Mouse (Mus musculus): ENCODE measurements around the gene Irs2. TPM values are rescaled to one million over a fixed set of nuclear protein-coding genes. Genes with fewer than 3 reads are reported as not detected.

Gene Irs2
- polyA plus RNA-seq, 1 experiment: 2.8 TPM

GRCm38 (mm10) chr8:10994390-10994954 lies 13.8 kb downstream of the Irs2 start:
- no peaks in the 10 kb centered on the region for H3K9me3 ChIP-seq (ENCODE audit: control insufficient read depth, low read length)
- peaks cover 81% of the 10 kb centered on the region for H3K36me3 ChIP-seq (ENCODE audit: control insufficient read depth)
- H3K4me1 ChIP-seq (ENCODE audit: control insufficient read depth): peaks cover 89% of the 10 kb centered on the region
- no peak overlapping the region for H3K4me3 ChIP-seq (replicated peaks)
- H3K27me3 ChIP-seq (ENCODE audit: control insufficient read depth): no peaks in the 10 kb centered on the region
- TF ChIP-seq GATA1 (IDR thresholded peaks at IDR 0.05; ENCODE audit: low read length) (no peak), TAL1 (IDR thresholded peaks at IDR 0.05; ENCODE audit: low read length) (no peak)

GRCm38 (mm10) chr8:10993582-10994216 lies 14.6 kb downstream of the Irs2 start:
- no peak for TF ChIP-seq TAL1 (IDR thresholded peaks at IDR 0.05; ENCODE audit: low read length)
- Histone ChIP-seq H3K27me3 (ENCODE audit: control insufficient read depth) (no peaks in the 10 kb centered on the region), H3K9me3 (ENCODE audit: control insufficient read depth, low read length) (no peaks in the 10 kb centered on the region), H3K36me3 (ENCODE audit: control insufficient read depth) (peaks cover 83% of the 10 kb centered on the region), H3K4me1 (ENCODE audit: control insufficient read depth) (peaks cover 92% of the 10 kb centered on the region), H3K4me3 (replicated peaks) (no peak overlapping the region)

- no peak overlapping the region for H3K4me3 ChIP-seq (replicated peaks)
- no peaks in the 10 kb centered on the region for H3K27me3 ChIP-seq (ENCODE audit: control insufficient read depth)
- H3K4me1 ChIP-seq (ENCODE audit: control insufficient read depth): peaks cover 93% of the 10 kb centered on the region
- TF ChIP-seq TAL1 (IDR thresholded peaks at IDR 0.05; ENCODE audit: low read length) (no peak), GATA1 (IDR thresholded peaks at IDR 0.05; ENCODE audit: low read length) (no peak)
- peaks cover 84% of the 10 kb centered on the region for H3K36me3 ChIP-seq (ENCODE audit: control insufficient read depth)
- no peaks in the 10 kb centered on the region for H3K9me3 ChIP-seq (ENCODE audit: control insufficient read depth, low read length)
Observed at GRCm38 (mm10) chr8:10992081-10992480, 16.2 kb downstream of the Irs2 start.

- H3K9me3 ChIP-seq (ENCODE audit: control insufficient read depth, low read length): 0 out of 2 replicates have a peak, but pooled peaks cover 2% of the 10 kb centered on the region
- H3K27me3 ChIP-seq (ENCODE audit: control insufficient read depth): no peaks in the 10 kb centered on the region
- peak overlapping the region; percentile 42 for H3K4me3 ChIP-seq (replicated peaks)
- TF ChIP-seq TAL1 (IDR thresholded peaks at IDR 0.05; ENCODE audit: low read length) (no peak), GATA1 (IDR thresholded peaks at IDR 0.05; ENCODE audit: low read length) (no peak)
- peaks cover 93% of the 10 kb centered on the region for H3K4me1 ChIP-seq (ENCODE audit: control insufficient read depth)
- H3K36me3 ChIP-seq (ENCODE audit: control insufficient read depth): peaks cover 84% of the 10 kb centered on the region
Observed at GRCm38 (mm10) chr8:10991323-10991722, 16.9 kb downstream of the Irs2 start.

- H3K4me3 ChIP-seq (replicated peaks): peak overlapping the region; percentile 42
- peaks cover 86% of the 10 kb centered on the region for H3K36me3 ChIP-seq (ENCODE audit: control insufficient read depth)
Observed at GRCm38 (mm10) chr8:10990421-10991110, 17.7 kb downstream of the Irs2 start.

GRCm38 (mm10) chr8:10989946-10990345 lies 18.3 kb downstream of the Irs2 start:
- H3K36me3 ChIP-seq (ENCODE audit: control insufficient read depth): peaks cover 86% of the 10 kb centered on the region
- H3K4me3 ChIP-seq (replicated peaks): no peak overlapping the region
- TF ChIP-seq TAL1 (IDR thresholded peaks at IDR 0.05; ENCODE audit: low read length): no peak
- TF ChIP-seq GATA1 (IDR thresholded peaks at IDR 0.05; ENCODE audit: low read length): no peak
- peaks cover 92% of the 10 kb centered on the region for H3K4me1 ChIP-seq (ENCODE audit: control insufficient read depth)
- no peaks in the 10 kb centered on the region for H3K27me3 ChIP-seq (ENCODE audit: control insufficient read depth)
- 0 out of 2 replicates have a peak, but pooled peaks cover 3% of the 10 kb centered on the region for H3K9me3 ChIP-seq (ENCODE audit: control insufficient read depth, low read length)

More at GRCm38 (mm10) chr8:10990421-10991110, 17.7 kb downstream of the Irs2 start:
- TF ChIP-seq TAL1 (IDR thresholded peaks at IDR 0.05; ENCODE audit: low read length): no peak
- TF ChIP-seq GATA1 (IDR thresholded peaks at IDR 0.05; ENCODE audit: low read length): no peak
- Histone ChIP-seq H3K27me3 (ENCODE audit: control insufficient read depth) (no peaks in the 10 kb centered on the region), H3K4me1 (ENCODE audit: control insufficient read depth) (peaks cover 93% of the 10 kb centered on the region), H3K9me3 (ENCODE audit: control insufficient read depth, low read length) (0 out of 2 replicates have a peak, but pooled peaks cover 3% of the 10 kb centered on the region)

GRCm38 (mm10) chr8:10986638-10987037 lies 21.6 kb downstream of the Irs2 start:
- Histone ChIP-seq H3K27me3 (ENCODE audit: control insufficient read depth) (no peaks in the 10 kb centered on the region), H3K4me1 (ENCODE audit: control insufficient read depth) (peaks cover 78% of the 10 kb centered on the region), H3K36me3 (ENCODE audit: control insufficient read depth) (peaks cover 89% of the 10 kb centered on the region), H3K9me3 (ENCODE audit: control insufficient read depth, low read length) (0 out of 2 replicates have a peak, but pooled peaks cover 3% of the 10 kb centered on the region), H3K4me3 (replicated peaks) (no peak overlapping the region)
- TF ChIP-seq TAL1 (IDR thresholded peaks at IDR 0.05; ENCODE audit: low read length): no peak
- no peak for TF ChIP-seq GATA1 (IDR thresholded peaks at IDR 0.05; ENCODE audit: low read length)

- Histone ChIP-seq H3K4me3 (replicated peaks) (no peak overlapping the region), H3K36me3 (ENCODE audit: control insufficient read depth) (peaks cover 83% of the 10 kb centered on the region), H3K9me3 (ENCODE audit: control insufficient read depth, low read length) (0 out of 2 replicates have a peak, but pooled peaks cover 3% of the 10 kb centered on the region), H3K27me3 (ENCODE audit: control insufficient read depth) (no peaks in the 10 kb centered on the region), H3K4me1 (ENCODE audit: control insufficient read depth) (peaks cover 70% of the 10 kb centered on the region)
- TF ChIP-seq GATA1 (IDR thresholded peaks at IDR 0.05; ENCODE audit: low read length): no peak
- TF ChIP-seq TAL1 (IDR thresholded peaks at IDR 0.05; ENCODE audit: low read length): no peak
Observed at GRCm38 (mm10) chr8:10985064-10985463, 23.2 kb downstream of the Irs2 start.

GRCm38 (mm10) chr8:10980876-10981275 lies 27.4 kb downstream of the Irs2 start:
- TF ChIP-seq TAL1 (IDR thresholded peaks at IDR 0.05; ENCODE audit: low read length): no peak
- no peak for TF ChIP-seq GATA1 (IDR thresholded peaks at IDR 0.05; ENCODE audit: low read length)
- Histone ChIP-seq H3K27me3 (ENCODE audit: control insufficient read depth) (no peaks in the 10 kb centered on the region), H3K9me3 (ENCODE audit: control insufficient read depth, low read length) (no peaks in the 10 kb centered on the region), H3K4me3 (replicated peaks) (no peak overlapping the region), H3K36me3 (ENCODE audit: control insufficient read depth) (peaks cover 42% of the 10 kb centered on the region), H3K4me1 (ENCODE audit: control insufficient read depth) (peaks cover 67% of the 10 kb centered on the region)
